Mouse (Mus musculus): ENCODE results near the gene Mkrn2.

GRCm38 (mm10) chr6:115619818-115620217 lies 18.1 kb downstream of the Mkrn2 start:
- TF ChIP-seq CHD2 (IDR thresholded peaks at IDR 0.05; ENCODE audit: low read depth, low read length) (no peak), ZNF384 (IDR thresholded peaks at IDR 0.05; ENCODE audit: low read depth, low read length) (no peak), MAFK (IDR thresholded peaks at IDR 0.05; ENCODE audit: insufficient read depth, low read depth, low read length) (no peak), ZC3H11A (IDR thresholded peaks at IDR 0.05; ENCODE audit: borderline replicate concordance, low read depth, low read length) (no peak), HCFC1 (IDR thresholded peaks at IDR 0.05; ENCODE audit: borderline replicate concordance, insufficient read depth, low read length) (no peak)

Data from ES-E14 (cell line).